Mouse (Mus musculus) bone marrow, adult 2 months (tissue): ENCODE data around the gene Hoxd9.

Experiments
- CTCF ChIP-seq: fragments of 200-500 bp; IDR thresholded peaks from 2 replicates; pipeline ENCODE4 v1.5.1; 2011; ENCODE audit warnings: low read length, control low read depth; ENCODE audit not compliant: control insufficient read depth, insufficient read depth
- POLR2A ChIP-seq: fragments of 200-500 bp; IDR thresholded peaks from 2 replicates; pipeline ENCODE4 v1.6.1; 2011; ENCODE audit warnings: low read depth, mild to moderate bottlenecking, control low read depth, low read length, borderline replicate concordance; ENCODE audit not compliant: control insufficient read depth

GRCm38 (mm10) chr2:74670632-74671188, 26.8 kb upstream of the Hoxd9 start:
- no peak for TF ChIP-seq CTCF
- TF ChIP-seq POLR2A = no peak
